Mouse (Mus musculus) limb, embryonic 10.5 days (tissue): Measurements from ENCODE around the gene Glis1. TPM values are rescaled to one million over a fixed set of nuclear protein-coding genes. Genes with fewer than 3 reads are reported as not detected.

Source experiments
- DNase-seq: peaks from one replicate; pipeline ENCODE4 v3.0.0-alpha.2; 2017; ENCODE audit warnings: low spot score
- H3K27ac ChIP-seq: fragments of 300-500 bp; sonication (generic); 2 replicates; pipeline ENCODE4 v1.5.1; 2016; ENCODE audit warnings: mild to moderate bottlenecking
- H3K27me3 ChIP-seq: fragments of 300-500 bp; sonication (generic); 2 replicates; pipeline ENCODE4 v1.6.1; 2016; ENCODE audit warnings: low read depth, mild to moderate bottlenecking; ENCODE audit not compliant: poor library complexity, severe bottlenecking
- H3K36me3 ChIP-seq: fragments of 300-500 bp; sonication (generic); 2 replicates; pipeline ENCODE4 v1.6.1; 2016; ENCODE audit warnings: mild to moderate bottlenecking, moderate library complexity
- H3K4me1 ChIP-seq: fragments of 300-500 bp; sonication (generic); 2 replicates; pipeline ENCODE4 v1.6.1; 2016
- H3K4me3 ChIP-seq: fragments of 300-500 bp; sonication (generic); 2 replicates; pipeline ENCODE4 v1.5.1; 2016; ENCODE audit warnings: mild to moderate bottlenecking, moderate library complexity
- H3K9me3 ChIP-seq: fragments of 300-500 bp; sonication (generic); replicated peaks from 2 replicates; pipeline ENCODE4 v1.6.1; 2016; ENCODE audit warnings: mild to moderate bottlenecking
- WGBS: fragments of 180-500 bp; shearing (Covaris S2); methylation state at CpG from one replicate; pipeline ENCODE4 v1.1.7; 2016; 5-methylcytosine and 5-hydroxymethylcytosine counted together
- polyA plus RNA-seq: library from polyadenylated mRNA; unstranded; fragments of >200 nt; fragmentation: Nextera tagmentation; extraction: Ambion mirVana; gene quantifications from 2 replicates; pipeline ENCODE4 v1.2.1, GENCODE M21; 2016

Gene Glis1
- polyA plus RNA-seq, 1 experiment from 2014 or later, result 9.9 TPM

DNA sequence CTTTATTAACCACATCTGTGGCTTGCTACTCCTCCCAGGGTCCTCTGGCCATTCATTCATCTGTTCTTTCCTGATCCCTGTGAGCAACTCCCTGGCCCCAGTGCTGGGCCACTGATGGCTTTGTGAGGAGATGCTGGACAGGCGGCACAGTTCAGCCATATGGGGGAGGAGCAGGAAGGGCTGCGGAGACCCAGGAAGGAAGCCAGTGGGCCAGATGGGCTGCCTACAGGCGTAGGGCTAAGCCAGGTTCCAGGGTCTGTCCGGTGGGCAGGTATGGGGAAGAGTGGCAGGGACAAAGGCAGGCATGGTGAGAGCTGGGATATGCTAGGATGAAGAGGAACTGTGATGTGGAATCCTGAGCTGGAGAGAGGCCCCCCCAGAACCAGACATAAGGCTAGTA is 193.8 kb downstream of the Glis1 start:
- Histone ChIP-seq H3K27ac (peak overlapping the region; percentile 56), H3K9me3 (no peaks in the 10 kb centered on the region), H3K27me3 (peaks cover 82% of the 10 kb centered on the region), H3K36me3 (no peaks in the 10 kb centered on the region), H3K4me1 (peaks cover 72% of the 10 kb centered on the region), H3K4me3 (no peak overlapping the region)
- no peak for DNase-seq
- WGBS, result 68% methylated on average over 4 of the region's 4 CpGs

DNA sequence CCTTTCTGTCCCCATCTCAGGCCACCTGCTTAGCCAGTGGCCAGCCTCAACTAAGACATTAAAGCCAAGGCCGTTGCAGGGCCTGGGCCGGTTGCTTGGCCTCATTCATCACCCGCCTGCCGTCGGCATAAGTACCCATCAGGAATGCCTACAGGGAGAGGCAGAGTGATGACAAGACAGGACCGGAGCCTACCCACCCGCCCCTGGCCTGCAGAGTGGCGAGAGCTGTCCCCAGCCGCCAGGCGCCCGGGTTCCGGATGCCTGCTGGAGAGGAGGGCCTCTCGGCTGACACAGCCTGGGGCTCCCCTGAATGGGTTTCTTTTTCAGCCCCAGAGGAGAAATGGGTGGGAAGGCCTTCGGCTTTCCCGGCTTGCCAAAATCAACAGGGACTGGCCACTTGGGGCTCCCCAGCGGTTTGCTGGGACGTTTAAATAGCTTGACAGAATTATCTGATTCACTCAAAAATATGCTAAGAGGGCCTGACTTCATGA is 194.6 kb downstream of the Glis1 start:
- Histone ChIP-seq H3K4me3 (no peak overlapping the region), H3K4me1 (peaks cover 73% of the 10 kb centered on the region), H3K9me3 (no peaks in the 10 kb centered on the region), H3K27ac (peak overlapping the region; percentile 56; the same call in 1 of the 2 replicates), H3K36me3 (no peaks in the 10 kb centered on the region), H3K27me3 (peaks cover 76% of the 10 kb centered on the region)
- 60% methylated on average over 17 of the region's 17 CpGs for WGBS
- DNase-seq, result no peak

DNA sequence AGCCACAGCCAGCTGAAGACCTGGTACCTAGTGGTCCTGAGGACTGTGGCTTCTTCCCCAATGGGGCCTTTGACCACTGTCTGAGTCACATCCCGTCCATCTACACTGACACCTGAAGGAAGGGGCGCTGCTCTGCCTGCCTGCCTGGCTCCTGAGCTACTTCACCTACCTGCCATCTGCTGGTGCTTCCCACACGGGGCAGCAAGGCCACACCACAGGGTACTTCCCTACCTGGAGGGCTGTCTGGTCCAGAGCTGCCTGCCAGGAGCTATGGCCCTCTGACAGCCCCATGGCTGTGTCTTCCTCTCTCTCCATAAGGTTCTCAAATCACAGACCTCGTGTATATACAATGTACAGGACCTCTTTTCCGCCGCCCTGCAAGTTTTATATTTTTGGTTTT is 200.2 kb downstream of the Glis1 start:
- Histone ChIP-seq H3K4me3 (no peak overlapping the region), H3K27me3 (peaks cover 59% of the 10 kb centered on the region), H3K36me3 (no peaks in the 10 kb centered on the region), H3K4me1 (peaks cover 62% of the 10 kb centered on the region), H3K9me3 (no peaks in the 10 kb centered on the region), H3K27ac (0 out of 2 replicates have a peak overlapping the region, but pooled peaks have one; percentile 14)
- WGBS, result 69% methylated on average over 6 of the region's 6 CpGs
- no peak for DNase-seq

DNA sequence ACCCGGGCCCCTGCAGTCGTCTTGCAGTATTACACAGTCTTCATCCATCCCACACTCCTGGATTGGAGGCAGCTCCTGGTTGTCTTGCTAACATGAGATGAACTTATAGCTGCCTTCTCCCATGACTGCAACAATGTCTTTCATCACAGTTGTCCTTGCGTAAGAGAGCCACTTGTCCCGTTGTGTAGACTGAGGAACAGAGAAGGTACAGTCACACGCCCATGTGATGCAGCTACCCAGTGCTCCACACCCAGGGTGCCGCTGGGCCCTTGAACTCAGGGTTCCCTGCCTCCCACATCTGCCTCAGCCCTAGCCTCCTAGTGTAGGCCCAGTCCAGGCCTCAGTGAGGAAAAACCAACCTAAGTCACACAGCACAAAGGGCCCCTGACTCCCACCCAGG is 201.7 kb downstream of the Glis1 start:
- Histone ChIP-seq H3K4me3 (no peak overlapping the region), H3K36me3 (no peaks in the 10 kb centered on the region), H3K9me3 (no peaks in the 10 kb centered on the region), H3K27me3 (peaks cover 50% of the 10 kb centered on the region), H3K4me1 (peaks cover 58% of the 10 kb centered on the region), H3K27ac (0 out of 2 replicates have a peak overlapping the region, but pooled peaks have one; percentile 22)
- no peak for DNase-seq
- 76% methylated on average over 6 of the region's 6 CpGs for WGBS

DNA sequence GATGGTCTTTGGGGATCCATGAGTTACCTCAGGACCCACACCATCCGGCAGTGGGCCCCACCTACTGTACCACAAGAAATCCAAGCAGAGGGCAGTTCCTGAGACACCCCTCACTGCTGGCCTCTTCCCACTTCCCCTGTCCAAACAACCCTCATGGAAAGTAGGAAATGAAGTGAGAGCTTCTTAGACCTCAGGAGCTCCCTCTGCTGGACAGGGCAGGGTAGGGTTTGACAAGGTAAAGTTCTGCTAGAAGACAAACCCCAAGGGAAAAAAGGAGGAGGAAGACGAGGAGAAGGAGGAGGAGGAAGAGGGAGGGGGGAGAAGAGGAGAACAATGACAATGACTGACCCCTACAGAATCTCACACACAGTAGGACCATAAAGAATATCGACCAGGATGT is 203.3 kb downstream of the Glis1 start:
- no peak overlapping the region for H3K4me3 ChIP-seq
- peaks cover 38% of the 10 kb centered on the region for H3K27me3 ChIP-seq
- H3K4me1 ChIP-seq, result peaks cover 58% of the 10 kb centered on the region
- no peaks in the 10 kb centered on the region for H3K36me3 ChIP-seq
- DNase-seq, result no peak
- H3K9me3 ChIP-seq, result no peaks in the 10 kb centered on the region
- WGBS, result 67% methylated on average over 3 of the region's 3 CpGs
- H3K27ac ChIP-seq, result no peak overlapping the region; the same call in 1 of the 2 replicates

DNA sequence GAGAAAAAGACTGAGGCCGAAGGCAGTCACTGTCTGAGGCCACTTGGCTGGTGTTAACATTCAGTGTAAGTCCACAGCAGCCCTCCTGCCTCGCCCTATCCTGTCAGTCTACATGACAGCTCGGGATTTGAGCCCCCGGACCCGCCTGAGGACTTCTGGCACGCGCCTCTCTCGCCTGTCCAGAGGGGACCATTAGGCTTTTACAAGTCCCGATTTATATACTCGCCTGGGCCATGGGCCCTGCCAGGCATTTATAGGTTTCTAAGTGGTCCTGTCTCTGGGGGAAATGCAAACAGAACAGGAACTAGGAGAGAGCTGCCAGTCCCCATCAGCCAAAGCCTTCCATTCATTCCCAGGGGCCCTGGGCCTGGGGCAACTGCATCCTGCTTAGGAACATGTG is 203.9 kb downstream of the Glis1 start:
- peaks cover 52% of the 10 kb centered on the region for H3K4me1 ChIP-seq
- no peak overlapping the region for H3K4me3 ChIP-seq
- 0 out of 2 replicates have a peak overlapping the region, but pooled peaks have one; percentile 10 for H3K27ac ChIP-seq
- H3K36me3 ChIP-seq, result no peaks in the 10 kb centered on the region
- H3K9me3 ChIP-seq, result no peaks in the 10 kb centered on the region
- 70% methylated on average over 10 of the region's 10 CpGs for WGBS
- peaks cover 34% of the 10 kb centered on the region for H3K27me3 ChIP-seq
- DNase-seq, result no peak

DNA sequence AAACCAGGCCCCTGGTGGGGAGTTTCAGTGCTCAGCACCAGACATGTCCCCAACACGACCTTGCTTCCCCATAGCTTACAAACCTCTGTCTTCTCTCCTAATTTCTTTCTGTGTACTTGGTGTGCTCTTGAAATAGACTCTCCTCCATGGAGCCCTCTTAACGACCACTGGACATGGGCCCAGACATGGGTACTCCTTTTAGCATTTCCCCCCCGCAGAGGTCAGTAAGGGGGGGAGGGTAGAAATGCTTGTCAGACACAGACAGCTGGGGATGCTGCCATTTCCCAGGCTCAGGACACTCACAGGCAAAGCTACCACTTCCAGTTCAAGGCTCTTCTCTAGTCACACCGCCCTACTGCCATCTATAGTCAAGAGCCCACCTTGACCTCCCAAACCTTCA is 207.2 kb downstream of the Glis1 start:
- Histone ChIP-seq H3K4me1 (peaks cover 27% of the 10 kb centered on the region), H3K27me3 (peaks cover 16% of the 10 kb centered on the region; the same call in 1 of the 2 replicates), H3K9me3 (no peaks in the 10 kb centered on the region), H3K4me3 (no peak overlapping the region), H3K36me3 (no peaks in the 10 kb centered on the region), H3K27ac (no peak overlapping the region)
- WGBS, result 73% methylated on average over 4 of the region's 4 CpGs
- no peak for DNase-seq

DNA sequence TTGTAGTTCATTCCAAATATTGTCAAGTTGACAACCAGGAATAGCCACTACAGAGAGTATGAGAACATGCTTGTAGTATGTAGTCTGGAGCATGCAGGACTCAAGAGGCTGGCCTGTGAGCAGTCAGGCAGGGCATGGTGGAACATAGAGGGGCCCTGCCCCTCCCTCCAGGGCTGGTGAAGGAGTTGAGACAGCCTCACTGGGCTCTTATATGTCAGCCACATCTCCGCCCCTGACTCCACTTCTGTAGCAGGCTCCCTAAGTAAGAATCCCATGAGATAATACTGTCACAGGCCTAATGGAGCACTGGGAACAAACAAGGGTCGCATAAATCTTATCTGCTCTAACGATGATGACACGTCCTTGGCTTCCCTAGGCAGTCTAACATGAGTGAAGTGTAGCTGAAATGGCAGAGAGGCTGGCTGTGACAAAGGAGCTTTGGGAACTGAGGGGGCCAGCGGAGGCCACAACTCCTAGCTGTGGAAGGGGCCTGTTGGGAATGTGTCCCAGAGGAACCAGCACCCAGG is 214.6 kb downstream of the Glis1 start:
- Histone ChIP-seq H3K27me3 (peaks cover 45% of the 10 kb centered on the region), H3K4me1 (peaks cover 24% of the 10 kb centered on the region), H3K9me3 (no peaks in the 10 kb centered on the region), H3K4me3 (no peak overlapping the region), H3K36me3 (no peaks in the 10 kb centered on the region), H3K27ac (no peak overlapping the region)
- no peak for DNase-seq
- WGBS, result 76% methylated on average over 5 of the region's 5 CpGs

DNA sequence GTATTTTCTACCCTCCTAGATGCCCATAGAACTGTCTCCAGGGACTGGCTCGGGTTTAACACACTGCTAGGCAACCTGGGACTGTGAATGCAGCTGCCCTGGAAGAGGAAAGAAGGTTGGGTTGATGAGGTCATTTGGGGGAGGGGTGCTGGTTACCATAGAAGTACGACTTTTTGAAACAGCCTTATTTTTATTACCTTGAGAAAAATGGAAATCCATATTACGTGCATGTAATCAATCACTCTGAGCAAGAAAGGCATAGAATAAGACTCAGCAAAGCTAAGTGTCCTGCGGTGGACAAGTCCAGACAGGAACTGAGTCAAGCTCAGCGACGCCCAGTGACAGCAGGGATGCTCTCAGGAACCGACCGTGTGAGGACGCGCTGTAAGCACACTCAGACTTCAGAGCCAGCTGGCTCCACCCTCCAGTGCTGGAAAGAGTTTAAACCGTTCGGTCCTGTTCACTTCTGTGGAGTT is 216.7 kb downstream of the Glis1 start:
- no peak for DNase-seq
- Histone ChIP-seq H3K36me3 (no peaks in the 10 kb centered on the region), H3K27ac (no peak overlapping the region), H3K9me3 (no peaks in the 10 kb centered on the region), H3K27me3 (peaks cover 66% of the 10 kb centered on the region), H3K4me3 (no peak overlapping the region), H3K4me1 (peaks cover 24% of the 10 kb centered on the region)
- 34% methylated on average over 12 of the region's 12 CpGs for WGBS

DNA sequence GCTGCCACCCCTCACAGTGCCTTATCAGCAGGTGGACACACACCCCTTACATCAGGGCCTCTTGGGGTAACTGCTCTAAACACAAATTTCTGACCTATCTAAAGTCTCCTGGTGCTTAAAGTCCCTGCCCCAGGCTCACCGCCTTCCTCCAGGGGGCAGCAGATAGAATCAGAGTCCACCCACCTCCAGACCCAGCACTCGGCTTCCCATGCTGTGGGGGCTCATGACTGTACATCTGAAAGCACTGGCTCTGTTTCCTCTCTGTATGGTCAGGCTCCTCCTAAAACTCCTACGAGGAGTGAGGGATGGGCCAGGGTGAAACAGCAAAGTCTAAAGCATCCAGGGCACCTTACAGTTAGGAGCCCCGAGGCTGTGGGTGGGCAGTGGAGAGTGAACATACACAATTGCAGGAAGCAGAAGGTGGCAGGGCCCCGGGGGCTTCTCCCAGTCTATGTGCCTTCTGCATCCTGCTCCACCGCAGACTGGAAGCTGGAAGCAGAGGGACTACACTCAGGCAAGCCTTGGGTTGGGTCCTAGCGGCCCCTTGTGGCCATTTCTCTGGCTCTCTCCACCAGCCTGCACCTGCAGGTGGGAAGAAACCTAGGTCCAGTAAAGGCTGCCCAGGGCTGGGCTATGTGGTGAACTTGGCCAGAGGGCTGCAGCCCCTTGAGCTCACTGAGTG is 218.3 kb downstream of the Glis1 start:
- Histone ChIP-seq H3K9me3 (no peaks in the 10 kb centered on the region), H3K27me3 (peaks cover 73% of the 10 kb centered on the region), H3K4me1 (peaks cover 30% of the 10 kb centered on the region), H3K36me3 (no peaks in the 10 kb centered on the region), H3K27ac (peak overlapping the region; percentile 20; the same call in 1 of the 2 replicates), H3K4me3 (0 out of 2 replicates have a peak overlapping the region, but pooled peaks have one; percentile 5)
- 13% methylated on average over 7 of the region's 7 CpGs for WGBS
- DNase-seq, result peak; percentile 89

DNA sequence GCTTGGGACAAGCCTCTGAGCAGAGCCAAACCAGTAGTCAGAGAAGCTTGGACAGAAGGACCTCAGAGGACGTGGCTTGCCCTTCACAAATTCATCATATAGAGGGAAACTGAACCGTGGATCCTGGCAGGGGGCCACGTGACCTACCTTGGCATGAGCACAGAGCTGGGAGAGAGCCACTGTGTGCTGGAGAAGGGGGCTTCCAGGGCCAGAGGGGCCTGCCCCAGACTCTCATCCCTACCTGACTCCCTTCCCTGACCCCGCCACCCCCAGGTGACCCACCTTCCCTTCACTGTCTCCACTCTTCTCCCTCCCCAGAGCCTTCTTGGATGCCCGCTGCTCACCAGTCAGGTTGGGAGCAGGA is 218.9 kb downstream of the Glis1 start:
- Histone ChIP-seq H3K27me3 (peaks cover 73% of the 10 kb centered on the region), H3K9me3 (no peaks in the 10 kb centered on the region), H3K36me3 (no peaks in the 10 kb centered on the region), H3K4me3 (no peak overlapping the region), H3K27ac (peak overlapping the region; percentile 20; the same call in 1 of the 2 replicates), H3K4me1 (peaks cover 30% of the 10 kb centered on the region)
- WGBS, result 76% methylated on average over 5 of the region's 5 CpGs
- no peak for DNase-seq

DNA sequence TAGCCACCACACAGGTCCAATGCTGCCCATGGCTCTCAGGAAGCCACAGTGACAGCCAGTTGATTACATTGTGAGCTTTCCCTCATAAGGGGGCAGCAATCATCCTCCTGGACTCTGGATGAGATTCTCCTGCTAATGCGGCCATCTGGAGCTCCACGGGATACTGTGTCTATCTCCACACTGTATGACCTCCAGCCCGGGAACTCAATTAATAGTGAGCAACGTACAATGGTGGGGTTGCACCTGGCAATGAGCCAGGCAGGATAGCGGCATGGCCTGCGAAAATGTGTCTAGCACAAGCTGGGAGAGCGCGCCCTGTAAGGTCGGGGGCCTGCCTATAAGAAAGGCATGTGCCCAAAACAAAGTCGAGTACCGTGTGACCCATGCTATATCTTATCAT is 226.3 kb downstream of the Glis1 start:
- WGBS, result 96% methylated on average over 11 of the region's 11 CpGs
- Histone ChIP-seq H3K36me3 (no peaks in the 10 kb centered on the region), H3K4me1 (peaks cover 18% of the 10 kb centered on the region), H3K4me3 (no peak overlapping the region), H3K27me3 (peaks cover 12% of the 10 kb centered on the region), H3K27ac (no peak overlapping the region), H3K9me3 (no peaks in the 10 kb centered on the region)
- DNase-seq, result no peak

DNA sequence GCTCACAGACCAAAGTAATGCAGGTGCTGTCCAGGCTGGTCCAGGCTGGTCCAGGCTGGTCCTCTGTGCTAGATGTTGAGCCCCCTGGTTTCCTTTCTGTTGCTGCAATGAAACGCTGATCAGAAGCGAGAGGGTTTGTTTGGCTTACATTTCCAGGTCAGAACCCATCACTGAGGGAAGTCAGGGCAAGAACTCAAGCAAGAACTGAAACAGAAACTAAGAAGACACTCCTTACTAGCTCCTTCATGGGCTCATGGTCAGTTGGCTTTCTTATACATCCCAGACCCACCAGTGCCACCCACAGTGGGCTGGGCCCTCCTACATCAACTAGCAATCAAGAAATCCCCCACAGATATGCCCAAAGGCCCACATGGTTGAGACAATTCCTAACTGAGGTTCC is 234.1 kb downstream of the Glis1 start:
- H3K9me3 ChIP-seq, result no peaks in the 10 kb centered on the region
- H3K4me3 ChIP-seq, result no peak overlapping the region
- H3K27ac ChIP-seq, result no peak overlapping the region
- H3K27me3 ChIP-seq, result peaks cover 28% of the 10 kb centered on the region
- no peak for DNase-seq
- no peaks in the 10 kb centered on the region for H3K36me3 ChIP-seq
- peaks cover 17% of the 10 kb centered on the region for H3K4me1 ChIP-seq
- 97% methylated on average over 2 of the region's 2 CpGs for WGBS
